Mouse (Mus musculus) embryo, embryonic 11.5 days (tissue): ENCODE results near the gene Ccnd3.
"Not testable (repeated sequence)": the region's sequence is repeated elsewhere in the genome, so short reads cannot be mapped to it uniquely, and the experiment has no call there.

ENCODE experiments used
- DNase-seq: peaks from one replicate; pipeline ENCODE4 v3.0.0-alpha.2; 2012; ENCODE audit warnings: low read depth, low spot score

The Ccnd3 gene

GRCm38 (mm10) chr17:47618556-47619311 lies 113.9 kb downstream of the Ccnd3 start:
- no peak for DNase-seq

GRCm38 (mm10) chr17:47622912-47623554 lies 118.2 kb downstream of the Ccnd3 start:
- no peak for DNase-seq

GRCm38 (mm10) chr17:47624572-47624971 lies 119.7 kb downstream of the Ccnd3 start:
- DNase-seq, result not testable (repeated sequence)

- no peak for DNase-seq
Measured at GRCm38 (mm10) chr17:47625088-47625487, 120.2 kb downstream of the Ccnd3 start.

GRCm38 (mm10) chr17:47626031-47626430 lies 121.2 kb downstream of the Ccnd3 start:
- no peak for DNase-seq

- no peak for DNase-seq
Measured at GRCm38 (mm10) chr17:47627791-47628190, 122.9 kb downstream of the Ccnd3 start.

GRCm38 (mm10) chr17:47628851-47629676 lies 124.2 kb downstream of the Ccnd3 start:
- DNase-seq, result peak; percentile 94

GRCm38 (mm10) chr17:47629717-47630677 lies 125.1 kb downstream of the Ccnd3 start:
- no peak for DNase-seq

- DNase-seq, result no peak
Measured at GRCm38 (mm10) chr17:47630678-47631065, 125.8 kb downstream of the Ccnd3 start, which contains the start of gene Usp49. Gene Usp49 (plus strand): TSS chr17:47630690.

GRCm38 (mm10) chr17:47632181-47632840 lies 127.5 kb downstream of the Ccnd3 start:
- DNase-seq, result no peak

- DNase-seq, result no peak
Measured at GRCm38 (mm10) chr17:47633999-47634770, 129.3 kb downstream of the Ccnd3 start.

GRCm38 (mm10) chr17:47642992-47643391 lies 138.1 kb downstream of the Ccnd3 start:
- no peak for DNase-seq

- peak; percentile 41 for DNase-seq
Measured at GRCm38 (mm10) chr17:47646683-47647082, 141.8 kb downstream of the Ccnd3 start.

GRCm38 (mm10) chr17:47648966-47649365 lies 144.1 kb downstream of the Ccnd3 start:
- DNase-seq, result no peak
